Mouse (Mus musculus): ENCODE data around the gene Msl1. TPM values are rescaled to one million over a fixed set of nuclear protein-coding genes. Genes with fewer than 3 reads are reported as not detected.
"Not testable (repeated sequence)": the region's sequence is repeated elsewhere in the genome, so short reads cannot be mapped to it uniquely, and the experiment has no call there.

Msl1 gene
- polyA plus RNA-seq, 1 experiment from 2014 or later: 25.0 TPM

- Histone ChIP-seq H3K36me3 (ENCODE audit: control insufficient read depth, insufficient read depth, low read length) (peaks cover 60% of the 10 kb centered on the region), H3K4me1 (ENCODE audit: control insufficient read depth, insufficient read depth, low read length) (peaks cover 14% of the 10 kb centered on the region), H3K27me3 (ENCODE audit: control insufficient read depth, insufficient read depth, low read length) (no peaks in the 10 kb centered on the region), H3K9me3 (ENCODE audit: control insufficient read depth, low read length) (no peaks in the 10 kb centered on the region), H3K4me3 (replicated peaks; ENCODE audit: low read depth, low read length) (peak overlapping the region; percentile 81), H3K27ac (replicated peaks; ENCODE audit: low read depth, low read length) (no peak overlapping the region; the same call in 1 of the 2 replicates), H3K4me2 (ENCODE audit: low read length) (peak overlapping the region; percentile 82), H3K9ac (replicated peaks; ENCODE audit: low read length) (peak overlapping the region; percentile 94)
- no peak for ATAC-seq (ENCODE audit: low FRiP score, low TSS enrichment)
- DNase-seq: no peak
- 81% methylated on average over 7 of the region's 7 CpGs for WGBS
Measured at GRCm38 (mm10) chr11:98810686-98811085, 15.4 kb downstream of the Msl1 start.

- H3K4me3 ChIP-seq (replicated peaks; ENCODE audit: low read depth, low read length): no peak overlapping the region
- 100% methylated on average over 1 of the region's 1 CpGs for whole genome bisulfite sequencing
- H3K36me3 ChIP-seq (ENCODE audit: control insufficient read depth, insufficient read depth, low read length): peaks cover 85% of the 10 kb centered on the region
- peaks cover 1% of the 10 kb centered on the region; the same call in 1 of the 2 replicates for H3K4me1 ChIP-seq (ENCODE audit: control insufficient read depth, insufficient read depth, low read length)
- ATAC-seq (ENCODE audit: low FRiP score, low TSS enrichment) (no peak), DNase-seq (no peak)
- no peak overlapping the region for H3K9ac ChIP-seq (replicated peaks; ENCODE audit: low read length)
- H3K4me2 ChIP-seq (ENCODE audit: low read length): no peak overlapping the region
- no peaks in the 10 kb centered on the region for H3K27me3 ChIP-seq (ENCODE audit: control insufficient read depth, insufficient read depth, low read length)
- no peak overlapping the region for H3K27ac ChIP-seq (replicated peaks; ENCODE audit: low read depth, low read length)
- no peaks in the 10 kb centered on the region for H3K9me3 ChIP-seq (ENCODE audit: control insufficient read depth, low read length)
Measured at GRCm38 (mm10) chr11:98816706-98817239, 21.5 kb downstream of the Msl1 start.

GRCm38 (mm10) chr11:98820968-98821367 is 25.7 kb downstream of the Msl1 start:
- WGBS: 98% methylated on average over 5 of the region's 5 CpGs
- no peak overlapping the region for H3K4me3 ChIP-seq (replicated peaks; ENCODE audit: low read depth, low read length)
- no peak overlapping the region for H3K9ac ChIP-seq (replicated peaks; ENCODE audit: low read length)
- no peaks in the 10 kb centered on the region for H3K9me3 ChIP-seq (ENCODE audit: control insufficient read depth, low read length)
- H3K36me3 ChIP-seq (ENCODE audit: control insufficient read depth, insufficient read depth, low read length): peaks cover 91% of the 10 kb centered on the region
- DNase-seq: no peak
- H3K27ac ChIP-seq (replicated peaks; ENCODE audit: low read depth, low read length): no peak overlapping the region
- no peak for ATAC-seq (ENCODE audit: low FRiP score, low TSS enrichment)
- no peak overlapping the region for H3K4me2 ChIP-seq (ENCODE audit: low read length)
- H3K4me1 ChIP-seq (ENCODE audit: control insufficient read depth, insufficient read depth, low read length): no peaks in the 10 kb centered on the region
- H3K27me3 ChIP-seq (ENCODE audit: control insufficient read depth, insufficient read depth, low read length): no peaks in the 10 kb centered on the region

GRCm38 (mm10) chr11:98826071-98826470 is 30.8 kb downstream of the Msl1 start:
- H3K36me3 ChIP-seq (ENCODE audit: control insufficient read depth, insufficient read depth, low read length): peaks cover 90% of the 10 kb centered on the region
- not testable (repeated sequence) for H3K4me2 ChIP-seq (ENCODE audit: low read length); H3K27me3 ChIP-seq (ENCODE audit: control insufficient read depth, insufficient read depth, low read length); H3K4me3 ChIP-seq (replicated peaks; ENCODE audit: low read depth, low read length); H3K4me1 ChIP-seq (ENCODE audit: control insufficient read depth, insufficient read depth, low read length); H3K27ac ChIP-seq (replicated peaks; ENCODE audit: low read depth, low read length); ATAC-seq (ENCODE audit: low FRiP score, low TSS enrichment); DNase-seq; H3K9me3 ChIP-seq (ENCODE audit: control insufficient read depth, low read length); H3K9ac ChIP-seq (replicated peaks; ENCODE audit: low read length)
- 100% methylated on average over 2 of the region's 2 CpGs for WGBS

GRCm38 (mm10) chr11:98827877-98828276 is 32.6 kb downstream of the Msl1 start:
- Histone ChIP-seq H3K36me3 (ENCODE audit: control insufficient read depth, insufficient read depth, low read length) (peaks cover 90% of the 10 kb centered on the region), H3K9me3 (ENCODE audit: control insufficient read depth, low read length) (no peaks in the 10 kb centered on the region), H3K4me2 (ENCODE audit: low read length) (no peak overlapping the region), H3K4me1 (ENCODE audit: control insufficient read depth, insufficient read depth, low read length) (no peaks in the 10 kb centered on the region), H3K9ac (replicated peaks; ENCODE audit: low read length) (no peak overlapping the region), H3K27me3 (ENCODE audit: control insufficient read depth, insufficient read depth, low read length) (no peaks in the 10 kb centered on the region), H3K4me3 (replicated peaks; ENCODE audit: low read depth, low read length) (no peak overlapping the region), H3K27ac (replicated peaks; ENCODE audit: low read depth, low read length) (no peak overlapping the region)
- 93% methylated on average over 2 of the region's 2 CpGs for WGBS
- DNase-seq: no peak
- no peak for ATAC-seq (ENCODE audit: low FRiP score, low TSS enrichment)

GRCm38 (mm10) chr11:98829091-98829775 is 33.9 kb downstream of the Msl1 start:
- H3K4me1 ChIP-seq (ENCODE audit: control insufficient read depth, insufficient read depth, low read length): no peaks in the 10 kb centered on the region
- no peak overlapping the region for H3K4me3 ChIP-seq (replicated peaks; ENCODE audit: low read depth, low read length)
- DNase-seq: peak; percentile 57
- no peak overlapping the region for H3K9ac ChIP-seq (replicated peaks; ENCODE audit: low read length)
- no peaks in the 10 kb centered on the region for H3K9me3 ChIP-seq (ENCODE audit: control insufficient read depth, low read length)
- ATAC-seq (ENCODE audit: low FRiP score, low TSS enrichment): no peak
- peaks cover 90% of the 10 kb centered on the region for H3K36me3 ChIP-seq (ENCODE audit: control insufficient read depth, insufficient read depth, low read length)
- no peak overlapping the region for H3K4me2 ChIP-seq (ENCODE audit: low read length)
- 75% methylated on average over 12 of the region's 12 CpGs for WGBS
- no peaks in the 10 kb centered on the region for H3K27me3 ChIP-seq (ENCODE audit: control insufficient read depth, insufficient read depth, low read length)
- H3K27ac ChIP-seq (replicated peaks; ENCODE audit: low read depth, low read length): no peak overlapping the region

- Histone ChIP-seq H3K27ac (replicated peaks; ENCODE audit: low read depth, low read length) (no peak overlapping the region), H3K4me1 (ENCODE audit: control insufficient read depth, insufficient read depth, low read length) (peaks cover 5% of the 10 kb centered on the region; the same call in 1 of the 2 replicates), H3K4me2 (ENCODE audit: low read length) (no peak overlapping the region), H3K27me3 (ENCODE audit: control insufficient read depth, insufficient read depth, low read length) (no peaks in the 10 kb centered on the region), H3K36me3 (ENCODE audit: control insufficient read depth, insufficient read depth, low read length) (peaks cover 89% of the 10 kb centered on the region), H3K4me3 (replicated peaks; ENCODE audit: low read depth, low read length) (no peak overlapping the region), H3K9ac (replicated peaks; ENCODE audit: low read length) (no peak overlapping the region), H3K9me3 (ENCODE audit: control insufficient read depth, low read length) (no peaks in the 10 kb centered on the region)
- ATAC-seq (ENCODE audit: low FRiP score, low TSS enrichment): no peak
- 84% methylated on average over 4 of the region's 4 CpGs for WGBS
- DNase-seq: no peak
Measured at GRCm38 (mm10) chr11:98829875-98830274, 34.6 kb downstream of the Msl1 start.

GRCm38 (mm10) chr11:98835296-98835695 is 40.0 kb downstream of the Msl1 start:
- WGBS: 24% methylated on average over 5 of the region's 5 CpGs
- Histone ChIP-seq H3K27ac (replicated peaks; ENCODE audit: low read depth, low read length) (no peak overlapping the region), H3K4me1 (ENCODE audit: control insufficient read depth, insufficient read depth, low read length) (peaks cover 20% of the 10 kb centered on the region), H3K4me3 (replicated peaks; ENCODE audit: low read depth, low read length) (no peak overlapping the region), H3K9ac (replicated peaks; ENCODE audit: low read length) (no peak overlapping the region), H3K36me3 (ENCODE audit: control insufficient read depth, insufficient read depth, low read length) (peaks cover 42% of the 10 kb centered on the region), H3K27me3 (ENCODE audit: control insufficient read depth, insufficient read depth, low read length) (no peaks in the 10 kb centered on the region), H3K4me2 (ENCODE audit: low read length) (no peak overlapping the region), H3K9me3 (ENCODE audit: control insufficient read depth, low read length) (no peaks in the 10 kb centered on the region)
- DNase-seq (no peak), ATAC-seq (ENCODE audit: low FRiP score, low TSS enrichment) (no peak)

GRCm38 (mm10) chr11:98835725-98836124 is 40.4 kb downstream of the Msl1 start:
- 66% methylated on average over 3 of the region's 3 CpGs for WGBS

More at GRCm38 (mm10) chr11:98835725-98836124, 40.4 kb downstream of the Msl1 start:
- H3K36me3 ChIP-seq (ENCODE audit: control insufficient read depth, insufficient read depth, low read length): peaks cover 39% of the 10 kb centered on the region
- no peak overlapping the region for H3K9ac ChIP-seq (replicated peaks; ENCODE audit: low read length)
- H3K27me3 ChIP-seq (ENCODE audit: control insufficient read depth, insufficient read depth, low read length): no peaks in the 10 kb centered on the region
- H3K4me2 ChIP-seq (ENCODE audit: low read length): no peak overlapping the region
- ATAC-seq (ENCODE audit: low FRiP score, low TSS enrichment) (no peak), DNase-seq (no peak)
- H3K4me3 ChIP-seq (replicated peaks; ENCODE audit: low read depth, low read length): no peak overlapping the region; the same call in 1 of the 2 replicates
- peaks cover 20% of the 10 kb centered on the region for H3K4me1 ChIP-seq (ENCODE audit: control insufficient read depth, insufficient read depth, low read length)
- H3K27ac ChIP-seq (replicated peaks; ENCODE audit: low read depth, low read length): no peak overlapping the region
- H3K9me3 ChIP-seq (ENCODE audit: control insufficient read depth, low read length): no peaks in the 10 kb centered on the region

Measured in midbrain, embryonic 14.5 days (tissue).